Mouse (Mus musculus): ENCODE measurements around the gene Dpysl4. TPM values are rescaled to one million over a fixed set of nuclear protein-coding genes. Genes with fewer than 3 reads are reported as not detected.

The Dpysl4 gene
- total and polyA plus RNA-seq, 3 experiments = not detected

DNA sequence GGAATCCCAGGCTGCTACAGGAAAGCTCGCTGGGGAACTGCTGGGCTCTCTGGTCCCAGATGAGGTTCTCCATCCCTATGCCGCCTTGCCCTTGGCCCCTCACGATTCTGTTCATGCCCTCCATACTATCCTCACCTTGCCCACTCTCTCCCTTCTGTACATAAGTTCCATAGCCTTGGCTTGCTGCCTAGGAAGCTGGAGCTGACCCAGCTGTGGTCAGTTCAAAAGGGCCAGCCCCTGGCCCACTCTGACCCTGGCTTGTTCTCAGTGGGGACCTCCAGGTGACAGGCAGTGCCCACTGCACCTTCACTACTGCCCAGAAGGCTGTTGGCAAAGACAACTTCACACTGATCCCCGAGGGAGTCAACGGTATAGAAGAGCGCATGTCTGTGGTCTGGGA, 10.6 kb downstream of the Dpysl4 start:
- in situ Hi-C loops (cut with MboI; ENCODE audit: low pct_ligation_motif_present, low pct_unique_long_range_greater_than_20kb, low sequenced_read_pairs) = no loop called here
- H3K9me3 ChIP-seq (replicated peaks; ENCODE audit: low read length) = no peaks in the 10 kb centered on the region
- DNase-seq (ENCODE audit: extremely low read depth) = no peak
- no peak overlapping the region for H3K4me2 ChIP-seq (ENCODE audit: insufficient read depth, low read depth, poor library complexity, severe bottlenecking)
- no peaks in the 10 kb centered on the region for H3K36me3 ChIP-seq (replicated peaks in 1 of 2; ENCODE audit: control insufficient read depth in 1 of 2, insufficient read depth in 1 of 2, low read length in 1 of 2)
- no peaks in the 10 kb centered on the region for H3K79me2 ChIP-seq (replicated peaks; ENCODE audit: control insufficient read depth, extremely low read depth, insufficient read depth, poor library complexity, severe bottlenecking)
- H3K4me3 ChIP-seq (replicated peaks in 1 of 3; ENCODE audit: low read depth in 2 of 3, low read length in 2 of 3, poor library complexity in 1 of 3) = no peak overlapping the region
- dilution Hi-C loops (cut with MboI; ENCODE audit: extremely low pct_ligation_motif_present, extremely low pct_unique_long_range_greater_than_20kb, low sequenced_read_pairs) = no loop called here
- H3K27ac ChIP-seq (ENCODE audit: insufficient read depth, low read depth) = no peak overlapping the region
- no peak for TF ChIP-seq NRF1 (IDR thresholded peaks at IDR 0.05; ENCODE audit: low read depth, low read length)
- no peak for TF ChIP-seq MAX (IDR thresholded peaks at IDR 0.05; ENCODE audit: low read length)
- H3K27me3 ChIP-seq (replicated peaks) = peaks cover 96% of the 10 kb centered on the region
- no peaks in the 10 kb centered on the region for H3K4me1 ChIP-seq (ENCODE audit: control insufficient read depth in 1 of 2, insufficient read depth in 2 of 2)
- H3K9ac ChIP-seq (ENCODE audit: insufficient read depth, low read depth) = no peak overlapping the region

DNA sequence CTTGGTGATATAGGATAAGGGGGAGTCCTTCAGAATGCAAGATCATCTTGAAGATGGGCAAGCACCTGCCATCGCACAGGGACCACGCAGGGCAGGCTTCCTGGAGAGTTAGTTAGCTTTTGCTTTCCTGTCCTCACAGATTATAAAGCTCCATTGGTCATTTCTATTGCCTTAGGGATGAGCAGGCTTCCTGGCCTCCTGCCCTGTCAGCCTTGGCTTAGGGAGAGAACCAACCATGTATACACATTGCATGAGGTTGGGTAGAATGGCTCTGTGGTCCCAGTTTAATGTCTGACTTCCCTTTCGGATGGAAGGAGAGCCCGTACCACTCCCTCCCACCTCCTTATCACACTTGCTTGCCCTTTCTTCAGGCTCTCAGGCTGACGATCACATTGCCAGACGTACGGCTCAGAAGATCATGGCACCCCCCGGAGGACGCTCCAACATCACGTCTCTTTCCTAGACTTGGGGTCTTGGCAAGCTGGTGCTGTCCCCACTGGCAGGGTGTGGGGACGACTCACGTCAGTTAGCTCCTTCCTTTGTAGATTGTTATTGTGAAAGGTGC, 14.8 kb downstream of the Dpysl4 start:
- H3K79me2 ChIP-seq (replicated peaks; ENCODE audit: control insufficient read depth, extremely low read depth, insufficient read depth, poor library complexity, severe bottlenecking) = no peaks in the 10 kb centered on the region
- TF ChIP-seq KAT2A (IDR thresholded peaks at IDR 0.05; ENCODE audit: insufficient replicate concordance, low read length) (no peak), MAZ (IDR thresholded peaks at IDR 0.05; ENCODE audit: low read depth, low read length) (no peak)
- no peak for DNase-seq (ENCODE audit: extremely low read depth)
- H3K4me1 ChIP-seq (ENCODE audit: control insufficient read depth in 1 of 2, insufficient read depth in 2 of 2) = no peaks in the 10 kb centered on the region
- no peak overlapping the region for H3K27ac ChIP-seq (ENCODE audit: insufficient read depth, low read depth)
- H3K9ac ChIP-seq (ENCODE audit: insufficient read depth, low read depth) = no peak overlapping the region
- H3K4me2 ChIP-seq (ENCODE audit: insufficient read depth, low read depth, poor library complexity, severe bottlenecking) = no peak overlapping the region
- H3K4me3 ChIP-seq (replicated peaks in 1 of 3; ENCODE audit: low read depth in 2 of 3, low read length in 2 of 3, poor library complexity in 1 of 3) = no peak overlapping the region
- H3K36me3 ChIP-seq (replicated peaks in 1 of 2; ENCODE audit: control insufficient read depth in 1 of 2, insufficient read depth in 1 of 2, low read length in 1 of 2) = no peaks in the 10 kb centered on the region
- H3K27me3 ChIP-seq (replicated peaks) = peaks cover 95% of the 10 kb centered on the region
- in situ Hi-C loops (cut with MboI; ENCODE audit: low pct_ligation_motif_present, low pct_unique_long_range_greater_than_20kb, low sequenced_read_pairs) (loop anchor here (25.0 kb wide), 1 partner anchor 387 kb away; no protein-coding TSS in a partner anchor), dilution Hi-C loops (cut with MboI; ENCODE audit: extremely low pct_ligation_motif_present, extremely low pct_unique_long_range_greater_than_20kb, low sequenced_read_pairs) (no loop called here)
- no peaks in the 10 kb centered on the region for H3K9me3 ChIP-seq (replicated peaks; ENCODE audit: low read length)

DNA sequence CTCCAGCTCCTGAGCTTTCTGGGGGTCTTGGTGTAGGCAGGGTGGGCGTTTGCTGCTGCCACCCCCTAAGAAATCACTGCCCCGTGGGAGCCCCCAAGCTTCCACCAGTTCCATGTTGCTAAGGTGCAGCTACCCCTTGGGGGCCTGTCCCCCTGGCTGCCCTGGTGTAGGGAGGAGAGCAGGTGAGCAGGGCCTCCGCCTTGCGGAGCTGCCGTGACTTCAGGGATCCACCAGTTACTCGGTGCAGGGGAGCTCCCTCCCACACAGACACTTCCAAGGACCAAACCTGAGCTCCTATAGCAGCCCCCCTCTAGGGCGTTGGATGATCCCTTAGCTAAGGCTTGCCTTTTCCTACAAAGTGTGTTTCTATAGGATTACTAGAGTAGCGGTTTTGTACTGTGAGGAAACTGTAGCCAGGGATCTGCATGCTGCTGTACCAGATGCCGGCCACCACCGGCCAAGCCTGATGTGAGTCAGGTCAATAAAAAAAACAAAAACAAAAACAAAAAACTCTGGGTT, 15.5 kb downstream of the Dpysl4 start:
- H3K27ac ChIP-seq (ENCODE audit: insufficient read depth, low read depth) = no peak overlapping the region
- H3K79me2 ChIP-seq (replicated peaks; ENCODE audit: control insufficient read depth, extremely low read depth, insufficient read depth, poor library complexity, severe bottlenecking) = no peaks in the 10 kb centered on the region
- H3K27me3 ChIP-seq (replicated peaks) = peaks cover 95% of the 10 kb centered on the region
- H3K4me3 ChIP-seq (replicated peaks in 1 of 3; ENCODE audit: low read depth in 2 of 3, low read length in 2 of 3, poor library complexity in 1 of 3) = no peak overlapping the region
- H3K4me2 ChIP-seq (ENCODE audit: insufficient read depth, low read depth, poor library complexity, severe bottlenecking) = no peak overlapping the region
- DNase-seq (ENCODE audit: extremely low read depth) = no peak
- H3K9me3 ChIP-seq (replicated peaks; ENCODE audit: low read length) = no peaks in the 10 kb centered on the region
- in situ Hi-C loops (cut with MboI; ENCODE audit: low pct_ligation_motif_present, low pct_unique_long_range_greater_than_20kb, low sequenced_read_pairs) (loop anchor here (25.0 kb wide), 1 partner anchor 386 kb away; no protein-coding TSS in a partner anchor), dilution Hi-C loops (cut with MboI; ENCODE audit: extremely low pct_ligation_motif_present, extremely low pct_unique_long_range_greater_than_20kb, low sequenced_read_pairs) (no loop called here)
- H3K4me1 ChIP-seq (ENCODE audit: control insufficient read depth in 1 of 2, insufficient read depth in 2 of 2) = no peaks in the 10 kb centered on the region
- no peaks in the 10 kb centered on the region for H3K36me3 ChIP-seq (replicated peaks in 1 of 2; ENCODE audit: control insufficient read depth in 1 of 2, insufficient read depth in 1 of 2, low read length in 1 of 2)
- no peak for TF ChIP-seq MAZ (IDR thresholded peaks at IDR 0.05; ENCODE audit: low read depth, low read length)
- no peak for TF ChIP-seq USF2 (conservative IDR thresholded peaks at IDR 0.05; ENCODE audit: low read depth, low read length)
- TF ChIP-seq ZC3H11A (IDR thresholded peaks at IDR 0.05; ENCODE audit: low read depth, low read length) = no peak
- no peak for TF ChIP-seq ZKSCAN1 (IDR thresholded peaks at IDR 0.05; ENCODE audit: borderline replicate concordance, low read depth, low read length)
- TF ChIP-seq IRF4 (IDR thresholded peaks at IDR 0.05; ENCODE audit: low read depth, low read length) = no peak
- no peak for TF ChIP-seq UBTF (IDR thresholded peaks at IDR 0.05; ENCODE audit: low read depth, low read length)
- no peak for TF ChIP-seq POLR2AphosphoS2 (IDR thresholded peaks at IDR 0.05; ENCODE audit: low read depth, low read length)
- TF ChIP-seq JUND (conservative IDR thresholded peaks at IDR 0.05; ENCODE audit: low read depth, low read length) = no peak
- TF ChIP-seq POLR2A (IDR thresholded peaks at IDR 0.05; ENCODE audit: low read depth, low read length) = no peak
- TF ChIP-seq CHD1 (IDR thresholded peaks at IDR 0.05; ENCODE audit: low read depth, low read length) = no peak
- no peak for TF ChIP-seq NRF1 (IDR thresholded peaks at IDR 0.05; ENCODE audit: low read depth, low read length)
- no peak for TF ChIP-seq NELFE (IDR thresholded peaks at IDR 0.05; ENCODE audit: low read depth, low read length)
- no peak for TF ChIP-seq USF1 (IDR thresholded peaks at IDR 0.05; ENCODE audit: low read depth, low read length)
- no peak for TF ChIP-seq PAX5 (IDR thresholded peaks at IDR 0.05; ENCODE audit: low read length)
- no peak for TF ChIP-seq ZMIZ1 (IDR thresholded peaks at IDR 0.05; ENCODE audit: low read depth, low read length)
- TF ChIP-seq E2F4 (IDR thresholded peaks at IDR 0.05; ENCODE audit: insufficient replicate concordance, low read depth, low read length) = no peak
- no peak for TF ChIP-seq MEF2A (IDR thresholded peaks at IDR 0.05; ENCODE audit: borderline replicate concordance, low read depth, low read length)
- TF ChIP-seq SIN3A (IDR thresholded peaks at IDR 0.05; ENCODE audit: low read length) = no peak
- no peak overlapping the region for H3K9ac ChIP-seq (ENCODE audit: insufficient read depth, low read depth)

Data from CH12.LX (cell line).